Mouse (Mus musculus) stomach, postnatal 0 days (tissue): ENCODE measurements around the gene Fhit. TPM values are rescaled to one million over a fixed set of nuclear protein-coding genes. Genes with fewer than 3 reads are reported as not detected.

Source experiments
- ATAC-seq: fragments of 200-750 bp; cut with Nextera tagmentation; 2 replicates; pipeline ENCODE4 v1.8.0; 2017; ENCODE audit not compliant: low FRiP score, low TSS enrichment
- DNase-seq: peaks from one replicate; pipeline ENCODE4 v3.0.0-alpha.2; 2016; ENCODE audit warnings: low spot score
- H3K27ac ChIP-seq: fragments of 300-500 bp; sonication (generic); replicated peaks from 2 replicates; pipeline ENCODE4 v1.5.1; 2014; ENCODE audit warnings: mild to moderate bottlenecking, control low read depth
- H3K27me3 ChIP-seq: fragments of 300-500 bp; sonication (generic); 2 replicates; pipeline ENCODE4 v1.6.1; 2014; ENCODE audit warnings: low read length; ENCODE audit not compliant: control insufficient read depth, insufficient read depth
- H3K36me3 ChIP-seq: fragments of 300-500 bp; sonication (generic); 2 replicates; pipeline ENCODE4 v1.6.1; 2014; ENCODE audit warnings: low read length, mixed read lengths; ENCODE audit not compliant: control insufficient read depth, insufficient read depth
- H3K4me1 ChIP-seq: fragments of 300-500 bp; sonication (generic); replicated peaks from 2 replicates; pipeline ENCODE4 v1.6.1; 2014; ENCODE audit warnings: antibody characterized with exemption; ENCODE audit not compliant: control insufficient read depth, insufficient read depth
- H3K4me2 ChIP-seq: fragments of 300-500 bp; sonication (generic); replicated peaks from 2 replicates; pipeline ENCODE4 v1.6.1; 2014; ENCODE audit warnings: low read depth, mild to moderate bottlenecking, control low read depth, moderate library complexity
- H3K4me3 ChIP-seq: fragments of 300-500 bp; sonication (generic); 2 replicates; pipeline ENCODE4 v1.5.1; 2014; ENCODE audit warnings: low read depth, low read length, control low read depth
- H3K9ac ChIP-seq: fragments of 300-500 bp; sonication (generic); 2 replicates; pipeline ENCODE4 v1.6.1; 2014; ENCODE audit warnings: mild to moderate bottlenecking, low read length, control low read depth, mixed read lengths
- H3K9me3 ChIP-seq: fragments of 300-500 bp; sonication (generic); 2 replicates; pipeline ENCODE4 v1.6.1; 2016; ENCODE audit warnings: low read length; ENCODE audit not compliant: control insufficient read depth
- CTCF ChIP-seq: IDR thresholded peaks from 2 replicates; pipeline ENCODE4 v1.5.1; 2016; ENCODE audit warnings: antibody characterized with exemption, low read depth, mild to moderate bottlenecking, moderate library complexity
- EP300 ChIP-seq: optimal IDR thresholded peaks from 2 replicates; pipeline ENCODE3; 2016; ENCODE audit warnings: antibody characterized with exemption
- WGBS: fragments of 180-500 bp; shearing (Covaris S2); extraction: QIAGEN DNeasy Blood & Tissue Kit; methylation state at CpG from one replicate; pipeline ENCODE4 v1.1.7; 2014; 5-methylcytosine and 5-hydroxymethylcytosine counted together
- polyA plus RNA-seq: library from polyadenylated mRNA; unstranded; fragments of >200 nt; fragmentation: Nextera tagmentation; extraction: Ambion mirVana; gene quantifications from 2 replicates; pipeline ENCODE4 v1.2.1, GENCODE M21; 2015

Fhit gene
- polyA plus RNA-seq, 1 experiment from 2014 or later: 12.2 TPM

- 0 out of 2 replicates have a peak, but pooled peaks cover 4% of the 10 kb centered on the region for H3K4me1 ChIP-seq
- 86% methylated on average over 4 of the region's 4 CpGs for WGBS
- H3K27ac ChIP-seq: no peak overlapping the region
- H3K27me3 ChIP-seq: no peaks in the 10 kb centered on the region
- H3K9ac ChIP-seq: no peak overlapping the region
- DNase-seq (no peak), ATAC-seq (no peak)
- H3K9me3 ChIP-seq: no peaks in the 10 kb centered on the region
- no peak for TF ChIP-seq EP300
- no peak for TF ChIP-seq CTCF
- H3K4me2 ChIP-seq: no peak overlapping the region
- no peaks in the 10 kb centered on the region for H3K36me3 ChIP-seq
- H3K4me3 ChIP-seq: no peak overlapping the region
These were observed 1573.9 kb downstream of the Fhit start for GRCm38 (mm10) chr14:9587900-9588299.

- TF ChIP-seq EP300 (no peak), CTCF (no peak)
- Histone ChIP-seq H3K4me1 (0 out of 2 replicates have a peak, but pooled peaks cover 4% of the 10 kb centered on the region), H3K27ac (no peak overlapping the region), H3K4me3 (no peak overlapping the region), H3K9ac (no peak overlapping the region), H3K27me3 (no peaks in the 10 kb centered on the region), H3K36me3 (no peaks in the 10 kb centered on the region), H3K9me3 (no peaks in the 10 kb centered on the region), H3K4me2 (no peak overlapping the region)
- ATAC-seq (no peak), DNase-seq (no peak)
- WGBS: 65% methylated on average over 8 of the region's 8 CpGs
These were observed 1578.3 kb downstream of the Fhit start for GRCm38 (mm10) chr14:9583227-9584155.

GRCm38 (mm10) chr14:9556333-9556732 is 1605.5 kb downstream of the Fhit start:
- Histone ChIP-seq H3K4me1 (no peaks in the 10 kb centered on the region; the same call in 1 of the 2 replicates), H3K27ac (no peak overlapping the region), H3K4me2 (no peak overlapping the region), H3K27me3 (no peaks in the 10 kb centered on the region), H3K9ac (no peak overlapping the region), H3K4me3 (no peak overlapping the region), H3K9me3 (no peaks in the 10 kb centered on the region), H3K36me3 (no peaks in the 10 kb centered on the region)
- TF ChIP-seq EP300 (no peak), CTCF (no peak)
- no peak for ATAC-seq
- DNase-seq: no peak
- 44% methylated on average over 5 of the region's 5 CpGs for WGBS

- Histone ChIP-seq H3K9ac (no peak overlapping the region), H3K27ac (no peak overlapping the region), H3K4me3 (no peak overlapping the region), H3K36me3 (no peaks in the 10 kb centered on the region), H3K27me3 (no peaks in the 10 kb centered on the region), H3K9me3 (no peaks in the 10 kb centered on the region), H3K4me1 (no peaks in the 10 kb centered on the region; the same call in 1 of the 2 replicates), H3K4me2 (no peak overlapping the region)
- TF ChIP-seq EP300 (no peak), CTCF (no peak)
- WGBS: 43% methylated on average over 6 of the region's 6 CpGs
- no peak for ATAC-seq
- DNase-seq: no peak
These were observed 1606.0 kb downstream of the Fhit start for GRCm38 (mm10) chr14:9555807-9556206.

GRCm38 (mm10) chr14:9552149-9552548 is 1609.7 kb downstream of the Fhit start:
- no peak overlapping the region for H3K27ac ChIP-seq
- no peak overlapping the region for H3K9ac ChIP-seq
- H3K4me1 ChIP-seq: no peaks in the 10 kb centered on the region; the same call in 1 of the 2 replicates
- DNase-seq (no peak), ATAC-seq (no peak)
- no peak overlapping the region for H3K4me2 ChIP-seq
- no peaks in the 10 kb centered on the region for H3K9me3 ChIP-seq
- no peaks in the 10 kb centered on the region for H3K36me3 ChIP-seq
- H3K27me3 ChIP-seq: no peaks in the 10 kb centered on the region
- no peak overlapping the region for H3K4me3 ChIP-seq
- TF ChIP-seq EP300: no peak
- no peak for TF ChIP-seq CTCF

GRCm38 (mm10) chr14:9547952-9548351 is 1613.9 kb downstream of the Fhit start:
- Histone ChIP-seq H3K27ac (no peak overlapping the region), H3K36me3 (no peaks in the 10 kb centered on the region), H3K9me3 (no peaks in the 10 kb centered on the region), H3K4me3 (no peak overlapping the region), H3K9ac (no peak overlapping the region), H3K4me2 (no peak overlapping the region), H3K4me1 (no peaks in the 10 kb centered on the region), H3K27me3 (no peaks in the 10 kb centered on the region)
- ATAC-seq (no peak), DNase-seq (no peak)
- TF ChIP-seq EP300 (no peak), CTCF (no peak)
- 56% methylated on average over 1 of the region's 1 CpGs for WGBS
